Mouse (Mus musculus) hindbrain, embryonic 11.5 days (tissue): ENCODE measurements around the gene Tmem268. TPM values are rescaled to one million over a fixed set of nuclear protein-coding genes. Genes with fewer than 3 reads are reported as not detected.

Experiments used
- ATAC-seq: fragments of 200-750 bp; cut with Nextera tagmentation; 2 replicates; pipeline ENCODE4 v1.8.0; 2017; ENCODE audit warnings: mild to moderate bottlenecking, moderate TSS enrichment, moderate library complexity; ENCODE audit not compliant: low FRiP score
- DNase-seq: peaks from one replicate; pipeline ENCODE4 v3.0.0-alpha.2; 2015; ENCODE audit warnings: low spot score
- H3K27ac ChIP-seq: fragments of 300-500 bp; sonication (generic); 2 replicates; pipeline ENCODE4 v1.5.1; 2014; ENCODE audit warnings: mild to moderate bottlenecking, low read depth, low read length
- H3K27me3 ChIP-seq: fragments of 300-500 bp; sonication (generic); 2 replicates; pipeline ENCODE4 v1.6.1; 2014; ENCODE audit warnings: mild to moderate bottlenecking, low read length, moderate library complexity, mixed read lengths; ENCODE audit not compliant: control insufficient read depth, insufficient read depth
- H3K36me3 ChIP-seq: fragments of 300-500 bp; sonication (generic); 2 replicates; pipeline ENCODE4 v1.6.1; 2014; ENCODE audit warnings: mild to moderate bottlenecking, low read length, moderate library complexity, mixed read lengths; ENCODE audit not compliant: control insufficient read depth, insufficient read depth
- H3K4me1 ChIP-seq: fragments of 300-500 bp; sonication (generic); replicated peaks from 2 replicates; pipeline ENCODE4 v1.6.1; 2014; ENCODE audit warnings: low read length, mixed read lengths; ENCODE audit not compliant: control insufficient read depth, insufficient read depth
- H3K4me2 ChIP-seq: fragments of 300-500 bp; sonication (generic); replicated peaks from 2 replicates; pipeline ENCODE4 v1.6.1; 2014; ENCODE audit warnings: mild to moderate bottlenecking, low read depth, low read length
- H3K4me3 ChIP-seq: fragments of 300-500 bp; sonication (generic); 2 replicates; pipeline ENCODE4 v1.5.1; 2014; ENCODE audit warnings: low read depth, low read length
- H3K9ac ChIP-seq: fragments of 300-500 bp; sonication (generic); 2 replicates; pipeline ENCODE4 v1.6.1; 2014; ENCODE audit warnings: low read depth, low read length
- H3K9me3 ChIP-seq: fragments of 300-500 bp; sonication (generic); 2 replicates; pipeline ENCODE4 v1.6.1; 2016; ENCODE audit warnings: low read length; ENCODE audit not compliant: control insufficient read depth
- WGBS: fragments of 180-500 bp; shearing (Covaris S2); extraction: QIAGEN DNeasy Blood & Tissue Kit; methylation state at CpG from one replicate; pipeline ENCODE4 v1.1.7; 2014; 5-methylcytosine and 5-hydroxymethylcytosine counted together
- polyA plus RNA-seq: library from polyadenylated mRNA; unstranded; fragments of >200 nt; fragmentation: Nextera tagmentation; extraction: Ambion mirVana; gene quantifications from 2 replicates; pipeline ENCODE4 v1.2.1, GENCODE M21; 2014

Tmem268 gene
- polyA plus RNA-seq, 1 experiment from 2014 or later, result 4.7 TPM

GRCm38 (mm10) chr4:63633181-63633580 lies 74.6 kb downstream of the Tmem268 start:
- Histone ChIP-seq H3K36me3 (no peaks in the 10 kb centered on the region), H3K4me3 (no peak overlapping the region), H3K4me2 (no peak overlapping the region), H3K9ac (no peak overlapping the region), H3K27me3 (no peaks in the 10 kb centered on the region), H3K9me3 (no peaks in the 10 kb centered on the region), H3K27ac (no peak overlapping the region), H3K4me1 (no peaks in the 10 kb centered on the region)
- WGBS, result 84% methylated on average over 2 of the region's 2 CpGs
- ATAC-seq (no peak), DNase-seq (no peak)

Other genes with a start within 250 kb of the Tmem268 start
- gene Orm1, start 214.2 kb upstream of the Tmem268 start, polyA plus RNA-seq, result not detected in 2 replicates
- gene Orm3, start 202.6 kb upstream of the Tmem268 start, polyA plus RNA-seq, result not detected in 2 replicates
- gene Orm2, start 196.3 kb upstream of the Tmem268 start, polyA plus RNA-seq, result not detected in 2 replicates
- 5.7 and 6.1 TPM in 2 replicates for gene Akna, start 155.4 kb upstream of the Tmem268 start, polyA plus RNA-seq
- gene Whrn, start 62.8 kb upstream of the Tmem268 start, polyA plus RNA-seq, result 5.9 and 6.6 TPM in 2 replicates
- gene Atp6v1g1, start 14.0 kb upstream of the Tmem268 start, polyA plus RNA-seq, result 424 and 428 TPM in 2 replicates
- gene Gm11213, start 46.5 kb downstream of the Tmem268 start, polyA plus RNA-seq, result not detected in 2 replicates
- not detected in 2 replicates for gene Tex48, start 63.6 kb downstream of the Tmem268 start, polyA plus RNA-seq
- gene Gm11214, start 104.6 kb downstream of the Tmem268 start, polyA plus RNA-seq, result not detected in 2 replicates
- gene Tnfsf15, start 186.3 kb downstream of the Tmem268 start, polyA plus RNA-seq, result 0.06 and 0.25 TPM in 2 replicates